Mouse (Mus musculus) lung, embryonic 15.5 days (tissue): ENCODE results near the gene Prps2. TPM values are rescaled to one million over a fixed set of nuclear protein-coding genes. Genes with fewer than 3 reads are reported as not detected.
A peak's percentile ranks its signal among the peaks of the same experiment; 100 is the strongest.

Experiments used
- ATAC-seq: fragments of 200-750 bp; cut with Nextera tagmentation; 2 replicates; pipeline ENCODE4 v1.8.0; 2017; ENCODE audit warnings: moderate number of reproducible peaks, borderline replicate concordance; ENCODE audit not compliant: low FRiP score, low TSS enrichment; ENCODE audit errors: extremely low read depth
- H3K27ac ChIP-seq: fragments of 300-500 bp; sonication (generic); 2 replicates; pipeline ENCODE4 v1.5.1; 2015; ENCODE audit warnings: moderate library complexity, mild to moderate bottlenecking, inconsistent platforms
- H3K27me3 ChIP-seq: fragments of 300-500 bp; sonication (generic); 2 replicates; pipeline ENCODE4 v1.6.1; 2015; ENCODE audit warnings: inconsistent platforms
- H3K36me3 ChIP-seq: fragments of 300-500 bp; sonication (generic); 2 replicates; pipeline ENCODE4 v1.6.1; 2015; ENCODE audit warnings: inconsistent platforms
- H3K4me1 ChIP-seq: fragments of 300-500 bp; sonication (generic); 2 replicates; pipeline ENCODE4 v1.6.1; 2015; ENCODE audit warnings: inconsistent platforms
- H3K4me2 ChIP-seq: fragments of 300-500 bp; sonication (generic); 2 replicates; pipeline ENCODE4 v1.6.1; 2015; ENCODE audit warnings: inconsistent platforms, mild to moderate bottlenecking, moderate library complexity
- H3K4me3 ChIP-seq: fragments of 300-500 bp; sonication (generic); 2 replicates; pipeline ENCODE4 v1.5.1; 2015; ENCODE audit warnings: mild to moderate bottlenecking, inconsistent platforms
- H3K9ac ChIP-seq: fragments of 300-500 bp; sonication (generic); 2 replicates; pipeline ENCODE4 v1.6.1; 2015; ENCODE audit warnings: inconsistent platforms
- H3K9me3 ChIP-seq: fragments of 300-500 bp; sonication (generic); 2 replicates; pipeline ENCODE4 v1.6.1; 2016; ENCODE audit warnings: inconsistent platforms
- WGBS: fragments of 180-500 bp; shearing (Covaris S2); methylation state at CpG from one replicate; pipeline ENCODE4 v1.1.7; 2015; 5-methylcytosine and 5-hydroxymethylcytosine counted together
- polyA plus RNA-seq: library from polyadenylated mRNA; unstranded; fragments of >200 nt; fragmentation: Nextera tagmentation; extraction: Ambion mirVana; gene quantifications from 2 replicates; pipeline ENCODE4 v1.2.1, GENCODE M21; 2015

Prps2 gene
- polyA plus RNA-seq, 1 experiment from 2014 or later = 30.1 TPM

- Histone ChIP-seq H3K9ac (no peak overlapping the region), H3K27ac (no peak overlapping the region), H3K4me2 (no peak overlapping the region), H3K4me3 (no peak overlapping the region), H3K9me3 (no peaks in the 10 kb centered on the region), H3K4me1 (no peaks in the 10 kb centered on the region), H3K27me3 (no peaks in the 10 kb centered on the region), H3K36me3 (no peaks in the 10 kb centered on the region)
- 82% methylated on average over 1 of the region's 1 CpGs for WGBS
- no peak for ATAC-seq
Observed at GRCm38 (mm10) chrX:167346440-167346839, 36.1 kb downstream of the Prps2 start.

- Histone ChIP-seq H3K4me2 (no peak overlapping the region), H3K4me1 (no peaks in the 10 kb centered on the region), H3K4me3 (no peak overlapping the region), H3K36me3 (no peaks in the 10 kb centered on the region), H3K27me3 (no peaks in the 10 kb centered on the region), H3K27ac (no peak overlapping the region), H3K9me3 (no peaks in the 10 kb centered on the region), H3K9ac (no peak overlapping the region)
- 53% methylated on average over 1 of the region's 1 CpGs for WGBS
- no peak for ATAC-seq
Observed at GRCm38 (mm10) chrX:167344356-167344755, 38.2 kb downstream of the Prps2 start.

GRCm38 (mm10) chrX:167341811-167342210, 40.7 kb downstream of the Prps2 start:
- H3K36me3 ChIP-seq = no peaks in the 10 kb centered on the region
- WGBS = 79% methylated on average over 3 of the region's 3 CpGs
- no peak overlapping the region for H3K4me2 ChIP-seq
- no peaks in the 10 kb centered on the region for H3K9me3 ChIP-seq
- no peaks in the 10 kb centered on the region for H3K4me1 ChIP-seq
- no peak for ATAC-seq
- H3K27me3 ChIP-seq = no peaks in the 10 kb centered on the region
- no peak overlapping the region for H3K4me3 ChIP-seq
- no peak overlapping the region for H3K27ac ChIP-seq
- H3K9ac ChIP-seq = no peak overlapping the region

GRCm38 (mm10) chrX:167340190-167340589, 42.4 kb downstream of the Prps2 start:
- no peaks in the 10 kb centered on the region for H3K4me1 ChIP-seq
- no peak overlapping the region for H3K9ac ChIP-seq
- H3K27me3 ChIP-seq = no peaks in the 10 kb centered on the region
- H3K4me2 ChIP-seq = no peak overlapping the region
- 86% methylated on average over 2 of the region's 2 CpGs for WGBS
- H3K9me3 ChIP-seq = no peaks in the 10 kb centered on the region
- ATAC-seq = no peak
- no peak overlapping the region for H3K27ac ChIP-seq
- no peak overlapping the region for H3K4me3 ChIP-seq
- H3K36me3 ChIP-seq = no peaks in the 10 kb centered on the region

GRCm38 (mm10) chrX:167337990-167338389, 44.6 kb downstream of the Prps2 start:
- Histone ChIP-seq H3K4me1 (no peaks in the 10 kb centered on the region), H3K4me2 (no peak overlapping the region), H3K9ac (no peak overlapping the region), H3K27me3 (no peaks in the 10 kb centered on the region), H3K9me3 (no peaks in the 10 kb centered on the region), H3K27ac (no peak overlapping the region), H3K36me3 (no peaks in the 10 kb centered on the region), H3K4me3 (no peak overlapping the region)
- ATAC-seq = no peak
- WGBS = 96% methylated on average over 1 of the region's 1 CpGs

GRCm38 (mm10) chrX:167334571-167334970, 48.0 kb downstream of the Prps2 start:
- ATAC-seq = no peak

GRCm38 (mm10) chrX:167332607-167333006, 49.9 kb downstream of the Prps2 start:
- H3K9me3 ChIP-seq = no peaks in the 10 kb centered on the region
- H3K36me3 ChIP-seq = no peaks in the 10 kb centered on the region
- H3K27me3 ChIP-seq = peaks cover 2% of the 10 kb centered on the region; the same call in 1 of the 2 replicates
- H3K9ac ChIP-seq = no peak overlapping the region
- H3K4me2 ChIP-seq = no peak overlapping the region
- no peak overlapping the region for H3K27ac ChIP-seq
- WGBS = 33% methylated on average over 1 of the region's 1 CpGs
- H3K4me3 ChIP-seq = no peak overlapping the region
- H3K4me1 ChIP-seq = no peaks in the 10 kb centered on the region
- ATAC-seq = peak; percentile 65; the same call in 1 of the 2 replicates

More at GRCm38 (mm10) chrX:167334571-167334970, 48.0 kb downstream of the Prps2 start:
- no peak overlapping the region for H3K9ac ChIP-seq
- no peak overlapping the region for H3K4me3 ChIP-seq
- WGBS = 70% methylated on average over 1 of the region's 1 CpGs
- H3K27ac ChIP-seq = no peak overlapping the region
- no peaks in the 10 kb centered on the region; the same call in 1 of the 2 replicates for H3K27me3 ChIP-seq
- H3K4me2 ChIP-seq = no peak overlapping the region
- H3K9me3 ChIP-seq = no peaks in the 10 kb centered on the region
- H3K4me1 ChIP-seq = no peaks in the 10 kb centered on the region
- H3K36me3 ChIP-seq = no peaks in the 10 kb centered on the region

- Histone ChIP-seq H3K27ac (no peak overlapping the region), H3K27me3 (peaks cover 3% of the 10 kb centered on the region; the same call in 1 of the 2 replicates), H3K4me1 (no peaks in the 10 kb centered on the region), H3K9ac (no peak overlapping the region), H3K4me3 (no peak overlapping the region), H3K4me2 (no peak overlapping the region), H3K9me3 (no peaks in the 10 kb centered on the region), H3K36me3 (no peaks in the 10 kb centered on the region)
- no peak for ATAC-seq
- 48% methylated on average over 4 of the region's 4 CpGs for whole genome bisulfite sequencing
Observed at GRCm38 (mm10) chrX:167330993-167331392, 51.6 kb downstream of the Prps2 start.

- no peak within 1 kb of the TSS for H3K9ac ChIP-seq
- no peak within 1 kb of the TSS for H3K4me3 ChIP-seq
- no peaks in the 10 kb centered on the region for H3K36me3 ChIP-seq
- 57% methylated on average over 6 of the region's 6 CpGs for whole genome bisulfite sequencing
- ATAC-seq = no peak
- H3K9me3 ChIP-seq = no peaks in the 10 kb centered on the region
- no peak within 1 kb of the TSS for H3K27ac ChIP-seq
- H3K4me1 ChIP-seq = no peaks in the 10 kb centered on the region
- peaks cover 6% of the 10 kb centered on the region; the same call in 1 of the 2 replicates for H3K27me3 ChIP-seq
- H3K4me2 ChIP-seq = no peak within 1 kb of the TSS
Observed at GRCm38 (mm10) chrX:167330399-167330798, 52.1 kb downstream of the Prps2 start, which contains the start of gene Tlr7. Gene Tlr7, minus strand, starts transcription at chrX:167330558.

GRCm38 (mm10) chrX:167329620-167330019, 52.9 kb downstream of the Prps2 start:
- H3K4me3 ChIP-seq = no peak overlapping the region
- no peak overlapping the region for H3K9ac ChIP-seq
- no peaks in the 10 kb centered on the region for H3K9me3 ChIP-seq
- H3K4me2 ChIP-seq = no peak overlapping the region
- no peak overlapping the region for H3K27ac ChIP-seq
- peaks cover 6% of the 10 kb centered on the region; the same call in 1 of the 2 replicates for H3K27me3 ChIP-seq
- H3K4me1 ChIP-seq = no peaks in the 10 kb centered on the region
- WGBS = 100% methylated on average over 1 of the region's 1 CpGs
- H3K36me3 ChIP-seq = no peaks in the 10 kb centered on the region
- ATAC-seq = no peak

GRCm38 (mm10) chrX:167329098-167329497, 53.5 kb downstream of the Prps2 start:
- WGBS = 61% methylated on average over 1 of the region's 1 CpGs
- Histone ChIP-seq H3K9ac (no peak overlapping the region), H3K27me3 (peaks cover 6% of the 10 kb centered on the region; the same call in 1 of the 2 replicates), H3K36me3 (no peaks in the 10 kb centered on the region), H3K4me2 (no peak overlapping the region), H3K4me3 (no peak overlapping the region), H3K27ac (no peak overlapping the region), H3K4me1 (no peaks in the 10 kb centered on the region), H3K9me3 (no peaks in the 10 kb centered on the region)
- ATAC-seq = no peak

- ATAC-seq = no peak
- H3K4me3 ChIP-seq = no peak overlapping the region
- H3K36me3 ChIP-seq = no peaks in the 10 kb centered on the region
- no peaks in the 10 kb centered on the region for H3K9me3 ChIP-seq
- H3K27ac ChIP-seq = no peak overlapping the region
- WGBS = 81% methylated on average over 3 of the region's 3 CpGs
- H3K4me1 ChIP-seq = no peaks in the 10 kb centered on the region
- peaks cover 6% of the 10 kb centered on the region; the same call in 1 of the 2 replicates for H3K27me3 ChIP-seq
- no peak overlapping the region for H3K9ac ChIP-seq
- H3K4me2 ChIP-seq = no peak overlapping the region
Observed at GRCm38 (mm10) chrX:167328519-167328918, 54.0 kb downstream of the Prps2 start.

GRCm38 (mm10) chrX:167323742-167324141, 58.8 kb downstream of the Prps2 start:
- 29% methylated on average over 1 of the region's 1 CpGs for WGBS
- Histone ChIP-seq H3K27ac (no peak overlapping the region), H3K4me1 (no peaks in the 10 kb centered on the region), H3K4me2 (no peak overlapping the region), H3K27me3 (peaks cover 10% of the 10 kb centered on the region; the same call in 1 of the 2 replicates), H3K36me3 (no peaks in the 10 kb centered on the region), H3K9ac (no peak overlapping the region), H3K9me3 (no peaks in the 10 kb centered on the region), H3K4me3 (no peak overlapping the region)
- ATAC-seq = no peak
